Mouse (Mus musculus) small intestine, adult 2 months (tissue): ENCODE data around the gene Atxn10. TPM values are rescaled to one million over a fixed set of nuclear protein-coding genes. Genes with fewer than 3 reads are reported as not detected.

ENCODE experiments used
- H3K27ac ChIP-seq: fragments of 200-500 bp; 2 replicates; pipeline ENCODE4 v1.5.1; 2012; ENCODE audit warnings: low read depth, low read length, control low read depth, inconsistent platforms; ENCODE audit not compliant: insufficient read depth
- H3K27me3 ChIP-seq: fragments of 200-500 bp; 2 replicates; pipeline ENCODE4 v1.6.1; 2012; ENCODE audit warnings: mild to moderate bottlenecking, moderate library complexity, low read length, inconsistent platforms; ENCODE audit not compliant: control insufficient read depth, insufficient read depth
- H3K36me3 ChIP-seq: fragments of 200-500 bp; 2 replicates; pipeline ENCODE4 v1.6.1; 2012; ENCODE audit warnings: mild to moderate bottlenecking, low read length, control low read depth, inconsistent platforms; ENCODE audit not compliant: control insufficient read depth, insufficient read depth
- H3K4me1 ChIP-seq: fragments of 200-500 bp; 2 replicates; pipeline ENCODE4 v1.6.1; 2012; ENCODE audit warnings: low read length, inconsistent platforms, mixed read lengths; ENCODE audit not compliant: control insufficient read depth, insufficient read depth, insufficient read length
- H3K4me3 ChIP-seq: fragments of 200-500 bp; 2 replicates; pipeline ENCODE4 v1.5.1; 2012; ENCODE audit warnings: low read depth, mild to moderate bottlenecking, control low read depth, inconsistent platforms, low read length, moderate library complexity
- CTCF ChIP-seq: fragments of 200-500 bp; IDR thresholded peaks from 2 replicates; pipeline ENCODE4 v1.5.1; 2012; ENCODE audit warnings: low read depth, mild to moderate bottlenecking, control low read depth, inconsistent platforms, low read length, moderate library complexity, mixed read lengths; ENCODE audit not compliant: insufficient replicate concordance, insufficient read length; ENCODE audit errors: extremely low read depth
- POLR2A ChIP-seq: fragments of 200-500 bp; IDR thresholded peaks from 2 replicates; pipeline ENCODE4 v1.6.1; 2012; ENCODE audit warnings: low read depth, mild to moderate bottlenecking, control low read depth, inconsistent platforms, low read length, moderate library complexity
- WGBS: fragments of 180-500 bp; shearing (Covaris S2); methylation state at CpG from one replicate; pipeline ENCODE4 v1.1.7; 2018; 5-methylcytosine and 5-hydroxymethylcytosine counted together
- polyA plus RNA-seq: library from polyadenylated mRNA; depleted of rRNA; stranded (reverse); fragments of >200 nt; gene quantifications from 2 replicates; pipeline ENCODE4 v1.2.3, GENCODE M21; 2012

Atxn10 gene
- polyA plus RNA-seq, 1 experiment, result 14.5 TPM

DNA sequence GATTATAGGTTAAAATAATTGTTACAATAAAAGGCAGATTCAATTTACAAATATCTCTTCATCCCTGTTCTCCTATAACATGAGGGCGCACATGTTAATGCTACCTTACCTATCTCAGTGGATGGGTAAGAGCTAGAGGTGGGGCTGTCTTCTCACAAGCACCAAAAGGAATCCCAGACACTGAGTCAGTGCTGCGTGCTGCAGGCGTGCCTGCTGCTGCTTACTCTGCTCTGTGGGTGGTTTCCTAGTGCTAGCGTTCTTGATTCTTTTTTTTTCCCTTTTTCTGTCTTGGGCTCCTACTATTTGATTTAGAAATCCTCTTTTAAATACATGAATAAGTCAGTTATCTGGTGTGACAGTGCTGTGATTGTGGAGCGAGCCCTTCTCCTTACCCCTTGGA is 30.9 kb downstream of the Atxn10 start:
- no peaks in the 10 kb centered on the region; the same call in 1 of the 2 replicates for H3K36me3 ChIP-seq
- TF ChIP-seq POLR2A (no peak), CTCF (no peak)
- no peak overlapping the region for H3K4me3 ChIP-seq
- H3K27ac ChIP-seq, result no peak overlapping the region
- WGBS, result 90% methylated on average over 5 of the region's 5 CpGs
- no peaks in the 10 kb centered on the region for H3K4me1 ChIP-seq
- no peaks in the 10 kb centered on the region for H3K27me3 ChIP-seq

DNA sequence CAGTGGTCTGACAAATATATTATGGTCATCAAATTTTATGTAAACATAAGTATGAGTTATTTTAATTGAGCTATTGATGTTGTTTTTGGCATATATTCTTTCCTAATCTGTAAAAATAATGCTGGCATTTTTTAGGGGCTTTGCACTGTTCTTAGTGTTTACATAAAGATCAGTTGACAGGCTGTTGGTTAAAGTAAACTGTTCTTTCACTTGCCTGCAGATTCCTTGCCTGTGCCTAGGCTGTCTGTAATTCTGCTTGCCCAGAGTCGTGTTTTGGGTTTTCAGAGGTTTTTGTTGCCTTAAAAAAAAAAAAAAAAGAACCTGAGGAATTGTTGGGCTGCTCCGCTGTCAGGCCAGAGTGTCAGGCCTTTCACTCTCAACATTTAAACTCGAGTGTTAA is 33.7 kb downstream of the Atxn10 start:
- TF ChIP-seq CTCF, result no peak
- TF ChIP-seq POLR2A, result no peak
- Histone ChIP-seq H3K27me3 (no peaks in the 10 kb centered on the region), H3K27ac (no peak overlapping the region), H3K4me3 (no peak overlapping the region), H3K4me1 (no peaks in the 10 kb centered on the region), H3K36me3 (no peaks in the 10 kb centered on the region)
- WGBS, result 48% methylated on average over 3 of the region's 3 CpGs

DNA sequence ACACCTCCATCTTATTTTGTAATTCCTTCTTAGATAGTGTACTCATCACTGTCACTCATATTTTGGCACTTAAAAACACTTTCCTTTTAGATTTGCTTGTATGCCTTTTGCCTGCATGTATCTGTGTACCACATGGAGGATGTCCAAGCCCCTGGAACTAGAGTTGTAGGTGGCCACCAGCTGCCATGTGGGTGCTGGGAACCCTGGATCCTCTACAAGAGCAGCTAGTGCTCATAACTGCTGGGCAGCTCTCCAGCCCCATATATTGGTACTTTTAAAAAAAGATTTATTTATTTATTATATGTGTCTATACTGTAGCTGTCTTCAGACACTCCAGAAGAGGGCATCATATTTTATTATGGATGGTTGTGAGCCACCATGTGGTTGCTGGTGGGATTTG is 37.1 kb downstream of the Atxn10 start:
- H3K27me3 ChIP-seq, result no peaks in the 10 kb centered on the region
- TF ChIP-seq CTCF (no peak), POLR2A (no peak)
- 0 out of 2 replicates have a peak, but pooled peaks cover 3% of the 10 kb centered on the region for H3K36me3 ChIP-seq
- no peaks in the 10 kb centered on the region for H3K4me1 ChIP-seq
- H3K27ac ChIP-seq, result no peak overlapping the region
- no peak overlapping the region for H3K4me3 ChIP-seq

DNA sequence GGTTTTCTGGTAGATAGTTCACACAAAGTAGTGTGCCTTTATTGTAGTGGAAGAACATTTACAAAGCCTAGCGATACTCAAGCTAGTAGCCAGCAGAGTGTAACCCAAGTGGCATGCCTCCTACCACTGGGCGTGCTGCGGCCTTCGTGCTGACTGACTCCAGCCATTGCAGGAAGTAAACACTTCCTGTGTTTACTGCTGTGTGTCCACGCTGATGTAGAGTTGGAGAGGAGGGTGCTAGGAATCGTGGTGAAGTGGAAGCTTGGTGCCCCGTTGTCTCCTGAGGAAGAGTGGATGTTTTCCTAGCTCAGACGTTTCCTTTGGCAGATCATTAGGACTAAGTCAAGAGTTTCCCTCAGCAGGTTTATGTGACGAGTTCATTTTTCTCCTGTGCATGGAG is 47.4 kb downstream of the Atxn10 start:
- 69% methylated on average over 9 of the region's 9 CpGs for WGBS
- H3K36me3 ChIP-seq, result no peaks in the 10 kb centered on the region
- H3K4me3 ChIP-seq, result no peak overlapping the region
- H3K27ac ChIP-seq, result no peak overlapping the region; the same call in 1 of the 2 replicates
- H3K4me1 ChIP-seq, result no peaks in the 10 kb centered on the region
- H3K27me3 ChIP-seq, result no peaks in the 10 kb centered on the region
- TF ChIP-seq CTCF (no peak), POLR2A (no peak)

- H3K4me3 ChIP-seq, result no peak overlapping the region
- no peaks in the 10 kb centered on the region for H3K4me1 ChIP-seq
- 94% methylated on average over 3 of the region's 3 CpGs for WGBS
- TF ChIP-seq POLR2A (no peak), CTCF (no peak)
- H3K27ac ChIP-seq, result no peak overlapping the region
- H3K36me3 ChIP-seq, result no peaks in the 10 kb centered on the region; the same call in 1 of the 2 replicates
- no peaks in the 10 kb centered on the region for H3K27me3 ChIP-seq
These were observed 52.7 kb downstream of the Atxn10 start for GRCm38 (mm10) chr15:85388696-85389095.

GRCm38 (mm10) chr15:85389915-85390314 is 53.9 kb downstream of the Atxn10 start:
- Histone ChIP-seq H3K36me3 (no peaks in the 10 kb centered on the region; the same call in 1 of the 2 replicates), H3K27me3 (no peaks in the 10 kb centered on the region), H3K27ac (no peak overlapping the region), H3K4me1 (no peaks in the 10 kb centered on the region), H3K4me3 (no peak overlapping the region)
- WGBS, result 62% methylated on average over 4 of the region's 4 CpGs
- no peak for TF ChIP-seq CTCF
- no peak for TF ChIP-seq POLR2A

DNA sequence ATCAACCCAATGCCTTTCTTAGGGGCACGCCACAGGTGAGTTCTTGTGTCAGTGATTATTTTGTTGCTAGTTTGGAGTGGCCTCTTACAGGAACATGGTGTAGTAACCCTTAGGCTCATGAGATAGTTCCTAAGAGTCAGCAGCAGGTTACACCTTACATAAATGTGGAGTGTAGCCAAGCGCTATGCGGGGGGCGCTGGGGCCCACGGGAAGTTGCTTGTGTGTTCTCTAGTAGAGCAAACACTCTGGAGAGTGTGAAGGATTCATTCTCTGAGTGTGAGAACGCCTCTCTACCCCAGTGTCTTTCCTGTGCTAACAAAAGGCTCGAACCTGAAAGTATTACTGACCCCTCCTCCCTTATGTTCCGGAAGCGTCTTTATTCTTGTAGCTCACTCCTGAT is 59.3 kb downstream of the Atxn10 start:
- no peaks in the 10 kb centered on the region for H3K27me3 ChIP-seq
- WGBS, result 90% methylated on average over 9 of the region's 9 CpGs
- H3K36me3 ChIP-seq, result peaks cover 1% of the 10 kb centered on the region; the same call in 1 of the 2 replicates
- H3K4me3 ChIP-seq, result no peak overlapping the region
- H3K27ac ChIP-seq, result no peak overlapping the region
- H3K4me1 ChIP-seq, result no peaks in the 10 kb centered on the region
- TF ChIP-seq POLR2A (no peak), CTCF (no peak)
